In the genomic region with DNA sequence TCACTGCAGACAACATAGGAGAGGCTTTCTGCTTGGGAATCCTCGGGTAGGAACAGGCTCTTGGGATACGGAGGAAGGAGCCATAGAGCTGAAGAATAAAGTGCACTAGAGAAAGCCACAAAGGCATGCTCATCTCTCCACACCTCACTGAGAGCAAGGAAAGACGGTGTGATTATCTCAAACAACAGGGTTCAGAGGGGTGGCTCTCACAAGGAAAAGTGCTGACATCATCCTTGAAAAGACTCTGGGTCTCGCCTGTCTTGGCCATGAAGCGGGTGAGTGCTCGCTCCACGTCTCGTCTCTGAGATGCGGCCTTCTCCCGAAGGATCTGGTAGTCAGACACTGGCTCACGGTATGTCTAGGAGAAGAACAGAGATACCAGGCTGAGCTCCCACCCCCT, we compare ENCODE assay signal across 17 mouse cellular contexts. TPM values are rescaled to one million over a fixed set of nuclear protein-coding genes. Genes with fewer than 3 reads are reported as not detected.
"Had no signal": no experiment of that assay in that cellular context is flagged by ENCODE, and none has a peak within 500 bp of the region (broad histone marks: within the 10 kb centered on the region; RNA-seq: fewer than 3 reads in every experiment).

No protein-coding gene starts in this region.

- H3K4me1 ChIP-seq: limb, embryonic 13.5 days; midbrain, embryonic 10.5 days; neural tube, embryonic 13.5 days had no signal

- ATAC-seq: midbrain, embryonic 16.5 days had no signal

- H3K27me3 ChIP-seq: limb, embryonic 13.5 days; neural tube, embryonic 13.5 days had no signal

- H3K9ac ChIP-seq: limb, embryonic 13.5 days; liver, embryonic 14.5 days; lung, embryonic 14.5 days; neural tube, embryonic 13.5 days had no signal

- H3K4me2 ChIP-seq: limb, embryonic 13.5 days; lung, embryonic 14.5 days; neural tube, embryonic 13.5 days had no signal

- H3K9me3 ChIP-seq: limb, embryonic 13.5 days; midbrain, embryonic 10.5 days; neural tube, embryonic 13.5 days had no signal

- DNase-seq: kidney, postnatal 4 days; left cerebral cortex, postnatal 4 days; lung, embryonic 14.5 days; lung, postnatal 10 days; right cerebral cortex, adult 18-20 months; right cerebral cortex, postnatal 25 days; thymus, adult 18-20 months; thymus, postnatal 14 days had no signal

- H3K27ac ChIP-seq: kidney, postnatal 0 days; layer of hippocampus, adult 2 months; limb, embryonic 13.5 days; liver, embryonic 14.5 days; midbrain, embryonic 10.5 days; neural tube, embryonic 13.5 days had no signal

- H3K4me3 ChIP-seq: layer of hippocampus, adult 2 months; limb, embryonic 13.5 days; midbrain, embryonic 10.5 days; neural tube, embryonic 13.5 days had no signal

RNA-seq across cellular contexts. Expression of a gene that starts 57.0 kb away (rescaled TPM):
- total RNA-seq: layer of hippocampus, adult 2 months; left cerebral cortex, postnatal 10 days; left cerebral cortex, postnatal 4 days; megakaryocyte, adult 5-6 weeks had no signal
